Mouse (Mus musculus) liver, embryonic 14.5 days (tissue): ENCODE results near the gene Relt.

Experiments
- CTCF ChIP-seq: IDR thresholded peaks from 2 replicates; pipeline ENCODE4 v1.5.1; 2016; ENCODE audit warnings: antibody characterized with exemption, low read depth, control low read depth
- EP300 ChIP-seq: IDR thresholded peaks from 2 replicates; pipeline ENCODE4 v1.6.1; 2016; ENCODE audit warnings: antibody characterized with exemption, low read depth

DNA sequence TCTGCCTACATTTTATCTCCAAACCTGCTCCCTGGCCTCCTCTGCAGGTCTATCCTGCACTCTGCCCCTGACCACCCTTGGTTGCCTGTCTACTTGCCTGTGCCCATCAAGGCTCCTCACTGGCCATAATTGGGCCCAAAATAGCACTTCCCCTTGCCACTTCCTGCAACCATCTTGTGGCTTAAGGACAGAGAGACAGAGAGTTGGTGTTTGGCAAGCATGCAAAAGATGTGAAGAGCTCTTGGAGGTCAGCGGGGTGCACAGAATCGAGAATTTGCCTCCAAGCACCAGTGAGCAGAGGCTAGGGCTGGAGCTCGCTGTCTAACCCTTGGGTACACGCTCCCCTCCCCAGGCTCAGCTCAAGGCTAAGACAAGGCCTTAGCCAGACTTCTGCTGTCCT is 5.3 kb upstream of the Relt start:
- 0 out of 2 replicates have a peak, but pooled peaks have one; percentile 7 for TF ChIP-seq CTCF
- TF ChIP-seq EP300: no peak
